9 mouse cellular contexts compared by ENCODE assay signal in the genomic region with DNA sequence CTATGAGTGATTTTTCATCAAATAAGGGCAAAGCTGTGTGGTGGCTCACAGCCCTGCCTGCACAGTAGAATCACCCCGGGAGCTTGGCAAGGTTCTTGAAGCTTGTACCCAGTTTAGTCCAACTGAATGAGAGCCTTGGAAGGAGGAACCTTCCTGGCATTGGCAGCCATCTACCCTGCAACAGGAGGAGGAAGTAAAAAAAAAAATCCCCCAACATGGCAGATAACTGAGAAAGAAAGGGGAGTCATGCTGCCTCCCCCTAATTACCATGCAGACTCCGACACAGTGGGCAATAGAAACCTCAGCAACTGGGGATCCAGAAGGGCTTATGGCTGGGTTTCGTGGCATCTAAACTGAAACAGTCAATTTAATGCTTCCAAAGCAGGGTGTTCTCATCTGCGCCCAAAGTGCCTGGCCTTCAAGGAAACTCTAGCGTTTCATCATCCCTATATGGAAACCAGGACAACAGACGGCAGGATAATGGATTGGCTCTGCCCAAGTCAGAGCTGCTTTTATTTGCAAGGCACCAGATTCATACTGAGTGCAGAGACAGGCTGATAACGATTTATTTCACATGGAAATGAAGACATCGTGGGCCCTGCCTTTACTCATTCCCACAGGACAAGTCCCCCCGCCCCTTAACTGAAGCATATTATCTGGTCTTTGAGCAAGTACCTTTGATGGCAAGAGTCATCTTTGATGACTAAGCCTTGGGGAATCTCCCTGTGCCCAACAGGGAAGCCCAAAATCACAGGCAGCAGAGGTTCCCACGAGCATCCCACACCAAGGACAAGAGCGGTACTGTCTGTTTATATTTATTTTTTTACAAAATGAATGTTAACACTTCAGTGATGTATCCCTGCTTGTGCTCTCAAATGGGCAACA. TPM values are rescaled to one million over a fixed set of nuclear protein-coding genes. Genes with fewer than 3 reads are reported as not detected.
DNase-seq lines count a peak whose midpoint lies in the region; ATAC-seq and TF ChIP-seq lines count a peak whose summit lies in the region.
"Had no signal": no experiment of that assay in that cellular context is flagged by ENCODE, and none has a peak within 500 bp of the region (broad histone marks: within the 10 kb centered on the region; RNA-seq: fewer than 3 reads in every experiment).

No protein-coding gene starts in this region.

- no peaks in the 10 kb centered on the region for H3K27me3 ChIP-seq in stomach, postnatal 0 days (ENCODE audit: control insufficient read depth, insufficient read depth, low read length)
- no peaks in the 10 kb centered on the region for H3K27me3 ChIP-seq in heart, embryonic 10.5 days (ENCODE audit: insufficient read depth, poor library complexity, severe bottlenecking)
- H3K27me3 ChIP-seq in kidney, embryonic 15.5 days, result no peaks in the 10 kb centered on the region
- H3K27me3 ChIP-seq: midbrain, embryonic 12.5 days had no signal

- peaks cover 8% of the 10 kb centered on the region; the same call in 1 of the 2 replicates for H3K4me1 ChIP-seq in stomach, postnatal 0 days (replicated peaks; ENCODE audit: control insufficient read depth, insufficient read depth)
- peaks cover 30% of the 10 kb centered on the region for H3K4me1 ChIP-seq in heart, embryonic 10.5 days
- H3K4me1 ChIP-seq in kidney, embryonic 15.5 days, result peaks cover 10% of the 10 kb centered on the region; the same call in 1 of the 2 replicates

- DNase-seq in right cerebral cortex, adult 18-20 months, result peak; percentile 57
- DNase-seq in right cerebral cortex, postnatal 14 days, result no peak
- DNase-seq in cerebellum, postnatal 25 days, result peak; percentile 70 to 83
- DNase-seq in layer of hippocampus, postnatal 10 days (ENCODE audit: low spot score in 2 of 2), result peak; percentile 48 to 64
- DNase-seq in stomach, postnatal 0 days (ENCODE audit: low spot score), result no peak
- DNase-seq in heart, embryonic 10.5 days (ENCODE audit: low spot score), result no peak
- no peak for DNase-seq in thymus, postnatal 25 days

- H3K9me3 ChIP-seq in stomach, postnatal 0 days (ENCODE audit: control insufficient read depth, low read length), result no peaks in the 10 kb centered on the region
- H3K9me3 ChIP-seq in heart, embryonic 10.5 days, result no peaks in the 10 kb centered on the region
- H3K9me3 ChIP-seq in kidney, embryonic 15.5 days (replicated peaks), result no peaks in the 10 kb centered on the region
- H3K9me3 ChIP-seq: midbrain, embryonic 12.5 days had no signal

- TF ChIP-seq EP300 in stomach, postnatal 0 days (optimal IDR thresholded peaks at IDR 0.05), result no peak

- H3K27ac ChIP-seq in stomach, postnatal 0 days (replicated peaks), result peak overlapping the region; percentile 80; the same call in 1 of the 2 replicates
- H3K27ac ChIP-seq in heart, embryonic 10.5 days, result no peak overlapping the region
- no peak overlapping the region for H3K27ac ChIP-seq in kidney, embryonic 15.5 days
- H3K27ac ChIP-seq: midbrain, embryonic 12.5 days had no signal

- H3K4me2 ChIP-seq in stomach, postnatal 0 days (replicated peaks; ENCODE audit: low read depth), result peak overlapping the region; percentile 44; the same call in 1 of the 2 replicates
- H3K4me2 ChIP-seq in kidney, embryonic 15.5 days, result no peak overlapping the region
- H3K4me2 ChIP-seq: midbrain, embryonic 12.5 days had no signal

- no peak for ATAC-seq in stomach, postnatal 0 days (ENCODE audit: low FRiP score, low TSS enrichment)
- ATAC-seq in kidney, embryonic 15.5 days (replicated peaks; ENCODE audit: low FRiP score), result no peak

- H3K4me3 ChIP-seq in stomach, postnatal 0 days (ENCODE audit: low read depth, low read length), result no peak overlapping the region
- H3K4me3 ChIP-seq in heart, embryonic 10.5 days, result no peak overlapping the region
- H3K4me3 ChIP-seq in kidney, embryonic 15.5 days (replicated peaks), result no peak overlapping the region
- H3K4me3 ChIP-seq: midbrain, embryonic 12.5 days had no signal

- H3K36me3 ChIP-seq in stomach, postnatal 0 days (ENCODE audit: control insufficient read depth, insufficient read depth, low read length), result no peaks in the 10 kb centered on the region
- no peaks in the 10 kb centered on the region for H3K36me3 ChIP-seq in heart, embryonic 10.5 days
- no peaks in the 10 kb centered on the region for H3K36me3 ChIP-seq in kidney, embryonic 15.5 days
- H3K36me3 ChIP-seq: midbrain, embryonic 12.5 days had no signal

- 46% methylated on average over 11 of the region's 11 CpGs for WGBS in stomach, postnatal 0 days
- WGBS in heart, embryonic 10.5 days, result 56% methylated on average over 11 of the region's 11 CpGs
- 62% methylated on average over 11 of the region's 11 CpGs for WGBS in kidney, embryonic 15.5 days

- H3K9ac ChIP-seq in stomach, postnatal 0 days (ENCODE audit: low read length), result no peak overlapping the region
- no peak overlapping the region for H3K9ac ChIP-seq in kidney, embryonic 15.5 days
- H3K9ac ChIP-seq: midbrain, embryonic 12.5 days had no signal

- TF ChIP-seq CTCF in stomach, postnatal 0 days (IDR thresholded peaks at IDR 0.05; ENCODE audit: low read depth), result no peak

RNA-seq across cellular contexts. Expression of a gene that starts 52.9 kb away (rescaled TPM):
- 10 to 100 TPM; 60.0 to 60.2 TPM for total RNA-seq in layer of hippocampus, postnatal 10 days (2021)
- polyA plus RNA-seq in stomach, postnatal 0 days (2015; fragmentation: Nextera tagmentation; extraction: Ambion mirVana), result 22.6 and 25.2 TPM in 2 replicates
- 36.4 and 39.1 TPM in 2 replicates for polyA plus RNA-seq in heart, embryonic 10.5 days (2016; fragmentation: Nextera tagmentation; extraction: Ambion mirVana)
- polyA plus RNA-seq in kidney, embryonic 15.5 days (2015; fragmentation: Nextera tagmentation; extraction: Ambion mirVana), result 38.5 and 39.6 TPM in 2 replicates

Comparison
In these comparisons a context has a peak if more than half of its experiments do, and no peak if none do; other contexts are left out.
1. DNase-seq: peak in right cerebral cortex, adult 18-20 months (single experiment), cerebellum, postnatal 25 days (2 of 2) and layer of hippocampus, postnatal 10 days (2 of 2); none in right cerebral cortex, postnatal 14 days (single experiment), stomach, postnatal 0 days (single experiment), heart, embryonic 10.5 days (single experiment) and thymus, postnatal 25 days (single experiment).